In genomic region chr9:25517982-25518381, GRCm38 (mm10) we compare ENCODE assay signal across 15 mouse cellular contexts. TPM values are rescaled to one million over a fixed set of nuclear protein-coding genes. Genes with fewer than 3 reads are reported as not detected.
A peak's percentile ranks its signal among the peaks of the same experiment; 100 is the strongest.
DNase-seq lines count a peak whose midpoint lies in the region; ATAC-seq lines count a peak whose summit lies in the region.
"Had no signal": no experiment of that assay in that cellular context is flagged by ENCODE, and none has a peak within 500 bp of the region (broad histone marks: within the 10 kb centered on the region; RNA-seq: fewer than 3 reads in every experiment).

No protein-coding gene starts in this region.

- peak; percentile 94 for DNase-seq in heart, adult 11 months
- DNase-seq in heart, adult 18-20 months = no peak
- DNase-seq in kidney, postnatal 4 days = peak; percentile 30 to 56
- peak; percentile 77 for DNase-seq in embryonic facial prominence, embryonic 11.5 days (ENCODE audit: low spot score)
- DNase-seq in limb, embryonic 10.5 days (ENCODE audit: low spot score) = no peak
- DNase-seq in cerebellum, adult 9-10 months = no peak
- no peak for DNase-seq in liver, embryonic 11.5 days (ENCODE audit: low spot score)
- DNase-seq: adrenal gland, postnatal 36 days; B cell, adult 2 months; thymus, postnatal 14 days had no signal

- no peaks in the 10 kb centered on the region for H3K36me3 ChIP-seq in kidney, embryonic 14.5 days (ENCODE audit: control insufficient read depth, insufficient read depth, low read length)
- H3K36me3 ChIP-seq in embryonic facial prominence, embryonic 11.5 days (replicated peaks; ENCODE audit: control insufficient read depth, insufficient read depth, low read depth, low read length) = no peaks in the 10 kb centered on the region
- H3K36me3 ChIP-seq in limb, embryonic 10.5 days = no peaks in the 10 kb centered on the region
- no peaks in the 10 kb centered on the region for H3K36me3 ChIP-seq in liver, embryonic 11.5 days (ENCODE audit: control insufficient read depth, insufficient read depth, low read length)
- H3K36me3 ChIP-seq: G1E; limb, embryonic 15.5 days; stomach, embryonic 15.5 days had no signal

- H3K9ac ChIP-seq in kidney, embryonic 14.5 days (ENCODE audit: low read depth, low read length) = no peak overlapping the region
- no peak overlapping the region for H3K9ac ChIP-seq in embryonic facial prominence, embryonic 11.5 days (replicated peaks; ENCODE audit: low read length)
- no peak overlapping the region for H3K9ac ChIP-seq in liver, embryonic 11.5 days (ENCODE audit: low read depth, low read length)
- H3K9ac ChIP-seq: limb, embryonic 15.5 days; stomach, embryonic 15.5 days had no signal

- H3K4me2 ChIP-seq in kidney, embryonic 14.5 days (replicated peaks; ENCODE audit: low read depth, low read length) = no peak overlapping the region
- H3K4me2 ChIP-seq in embryonic facial prominence, embryonic 11.5 days (ENCODE audit: low read depth, low read length) = no peak overlapping the region
- H3K4me2 ChIP-seq in liver, embryonic 11.5 days = no peak overlapping the region
- H3K4me2 ChIP-seq: limb, embryonic 15.5 days; stomach, embryonic 15.5 days had no signal

- no peak overlapping the region for H3K27ac ChIP-seq in kidney, embryonic 14.5 days (ENCODE audit: low read depth, low read length)
- 0 out of 2 replicates have a peak overlapping the region, but pooled peaks have one; percentile 20 for H3K27ac ChIP-seq in embryonic facial prominence, embryonic 11.5 days (replicated peaks; ENCODE audit: low read depth, low read length)
- H3K27ac ChIP-seq in limb, embryonic 10.5 days = 0 out of 2 replicates have a peak overlapping the region, but pooled peaks have one; percentile 11
- no peak overlapping the region for H3K27ac ChIP-seq in liver, embryonic 11.5 days (ENCODE audit: low read depth, low read length)
- H3K27ac ChIP-seq: limb, embryonic 15.5 days; macrophage; stomach, embryonic 15.5 days had no signal

- H3K4me3 ChIP-seq in kidney, embryonic 14.5 days (ENCODE audit: low read length) = no peak overlapping the region
- H3K4me3 ChIP-seq in embryonic facial prominence, embryonic 11.5 days (ENCODE audit: low read depth, low read length) = no peak overlapping the region
- H3K4me3 ChIP-seq in limb, embryonic 10.5 days = no peak overlapping the region
- H3K4me3 ChIP-seq in liver, embryonic 11.5 days (ENCODE audit: low read depth, low read length) = no peak overlapping the region
- H3K4me3 ChIP-seq: limb, embryonic 15.5 days; stomach, embryonic 15.5 days had no signal

- 56% methylated on average over 4 of the region's 4 CpGs for WGBS in kidney, embryonic 14.5 days
- 21% methylated on average over 4 of the region's 4 CpGs for WGBS in embryonic facial prominence, embryonic 11.5 days
- WGBS in limb, embryonic 10.5 days = 48% methylated on average over 4 of the region's 4 CpGs
- 68% methylated on average over 4 of the region's 4 CpGs for WGBS in liver, embryonic 11.5 days

- no peaks in the 10 kb centered on the region for H3K27me3 ChIP-seq in kidney, embryonic 14.5 days (ENCODE audit: control insufficient read depth, insufficient read depth, low read length)
- no peaks in the 10 kb centered on the region for H3K27me3 ChIP-seq in embryonic facial prominence, embryonic 11.5 days (ENCODE audit: control insufficient read depth, insufficient read depth, low read length)
- H3K27me3 ChIP-seq in limb, embryonic 10.5 days (ENCODE audit: low read depth, poor library complexity, severe bottlenecking) = no peaks in the 10 kb centered on the region
- no peaks in the 10 kb centered on the region for H3K27me3 ChIP-seq in liver, embryonic 11.5 days (replicated peaks; ENCODE audit: control insufficient read depth, insufficient read depth, low read length)
- H3K27me3 ChIP-seq: limb, embryonic 15.5 days; stomach, embryonic 15.5 days had no signal

- ATAC-seq in kidney, embryonic 14.5 days (ENCODE audit: low FRiP score, low TSS enrichment) = no peak
- ATAC-seq in embryonic facial prominence, embryonic 11.5 days (replicated peaks; ENCODE audit: insufficient number of reproducible peaks, low FRiP score, low TSS enrichment, low read depth) = peak; percentile 78
- no peak for ATAC-seq in liver, embryonic 11.5 days (replicated peaks; ENCODE audit: low FRiP score)

- no peaks in the 10 kb centered on the region for H3K9me3 ChIP-seq in kidney, embryonic 14.5 days (ENCODE audit: control insufficient read depth, low read length)
- no peaks in the 10 kb centered on the region for H3K9me3 ChIP-seq in embryonic facial prominence, embryonic 11.5 days (replicated peaks; ENCODE audit: control insufficient read depth, low read length)
- H3K9me3 ChIP-seq in limb, embryonic 10.5 days (replicated peaks) = no peaks in the 10 kb centered on the region
- H3K9me3 ChIP-seq in liver, embryonic 11.5 days (ENCODE audit: control insufficient read depth, low read length) = no peaks in the 10 kb centered on the region
- H3K9me3 ChIP-seq: G1E; limb, embryonic 15.5 days; stomach, embryonic 15.5 days had no signal

- peaks cover 4% of the 10 kb centered on the region; the same call in 1 of the 2 replicates for H3K4me1 ChIP-seq in kidney, embryonic 14.5 days (ENCODE audit: control insufficient read depth, insufficient read depth, low read length)
- H3K4me1 ChIP-seq in embryonic facial prominence, embryonic 11.5 days (ENCODE audit: control insufficient read depth, insufficient read depth, low read length) = 0 out of 2 replicates have a peak, but pooled peaks cover 3% of the 10 kb centered on the region
- peaks cover 28% of the 10 kb centered on the region for H3K4me1 ChIP-seq in limb, embryonic 10.5 days
- H3K4me1 ChIP-seq in liver, embryonic 11.5 days (replicated peaks; ENCODE audit: control insufficient read depth, insufficient read depth, low read length) = no peaks in the 10 kb centered on the region; the same call in 1 of the 2 replicates

RNA-seq across cellular contexts. Expression of gene Eepd1, which starts 36.6 kb away (rescaled TPM):
- total RNA-seq in heart, adult 18-20 months (2021) = 10 to 100 TPM; 21.5 to 25.5 TPM
- polyA plus RNA-seq in kidney, embryonic 14.5 days (2014; fragmentation: Nextera tagmentation; extraction: Ambion mirVana) = 2.6 and 6.1 TPM in 2 replicates
- polyA plus RNA-seq in embryonic facial prominence, embryonic 11.5 days (2014; fragmentation: Nextera tagmentation; extraction: Ambion mirVana) = 15.5 and 16.1 TPM in 2 replicates
- polyA plus RNA-seq in limb, embryonic 10.5 days (2016; fragmentation: Nextera tagmentation; extraction: Ambion mirVana) = 19.2 and 22.9 TPM in 2 replicates
- 9.4 and 10.9 TPM in 2 replicates for polyA plus RNA-seq in liver, embryonic 11.5 days (2014; fragmentation: Nextera tagmentation; extraction: Ambion mirVana)
- polyA plus RNA-seq: G1E had no signal

Comparison
In these comparisons a context has a peak if more than half of its experiments do, and no peak if none do; other contexts are left out.
1. DNase-seq: peak in heart, adult 11 months (single experiment), kidney, postnatal 4 days (2 of 2) and embryonic facial prominence, embryonic 11.5 days (single experiment); none in heart, adult 18-20 months (0 of 2), limb, embryonic 10.5 days (single experiment), cerebellum, adult 9-10 months (single experiment) and liver, embryonic 11.5 days (single experiment).
2. H3K27ac ChIP-seq: peak in embryonic facial prominence, embryonic 11.5 days (single experiment) and limb, embryonic 10.5 days (single experiment); none in kidney, embryonic 14.5 days (single experiment) and liver, embryonic 11.5 days (single experiment).